Mouse (Mus musculus) small intestine, adult 2 months (tissue): ENCODE measurements around the gene Ptprf. TPM values are rescaled to one million over a fixed set of nuclear protein-coding genes. Genes with fewer than 3 reads are reported as not detected.
A peak's percentile ranks its signal among the peaks of the same experiment; 100 is the strongest.

ENCODE experiments used
- H3K27ac ChIP-seq: fragments of 200-500 bp; 2 replicates; pipeline ENCODE4 v1.5.1; 2012; ENCODE audit warnings: low read depth, low read length, control low read depth, inconsistent platforms; ENCODE audit not compliant: insufficient read depth
- H3K27me3 ChIP-seq: fragments of 200-500 bp; 2 replicates; pipeline ENCODE4 v1.6.1; 2012; ENCODE audit warnings: mild to moderate bottlenecking, moderate library complexity, low read length, inconsistent platforms; ENCODE audit not compliant: control insufficient read depth, insufficient read depth
- H3K36me3 ChIP-seq: fragments of 200-500 bp; 2 replicates; pipeline ENCODE4 v1.6.1; 2012; ENCODE audit warnings: mild to moderate bottlenecking, low read length, control low read depth, inconsistent platforms; ENCODE audit not compliant: control insufficient read depth, insufficient read depth
- H3K4me1 ChIP-seq: fragments of 200-500 bp; 2 replicates; pipeline ENCODE4 v1.6.1; 2012; ENCODE audit warnings: low read length, inconsistent platforms, mixed read lengths; ENCODE audit not compliant: control insufficient read depth, insufficient read depth, insufficient read length
- H3K4me3 ChIP-seq: fragments of 200-500 bp; 2 replicates; pipeline ENCODE4 v1.5.1; 2012; ENCODE audit warnings: low read depth, mild to moderate bottlenecking, control low read depth, inconsistent platforms, low read length, moderate library complexity
- CTCF ChIP-seq: fragments of 200-500 bp; IDR thresholded peaks from 2 replicates; pipeline ENCODE4 v1.5.1; 2012; ENCODE audit warnings: low read depth, mild to moderate bottlenecking, control low read depth, inconsistent platforms, low read length, moderate library complexity, mixed read lengths; ENCODE audit not compliant: insufficient replicate concordance, insufficient read length; ENCODE audit errors: extremely low read depth
- POLR2A ChIP-seq: fragments of 200-500 bp; IDR thresholded peaks from 2 replicates; pipeline ENCODE4 v1.6.1; 2012; ENCODE audit warnings: low read depth, mild to moderate bottlenecking, control low read depth, inconsistent platforms, low read length, moderate library complexity
- WGBS: fragments of 180-500 bp; shearing (Covaris S2); methylation state at CpG from one replicate; pipeline ENCODE4 v1.1.7; 2018; 5-methylcytosine and 5-hydroxymethylcytosine counted together
- polyA plus RNA-seq: library from polyadenylated mRNA; depleted of rRNA; stranded (reverse); fragments of >200 nt; gene quantifications from 2 replicates; pipeline ENCODE4 v1.2.3, GENCODE M21; 2012

Ptprf gene
- polyA plus RNA-seq, 1 experiment = 257 TPM

DNA sequence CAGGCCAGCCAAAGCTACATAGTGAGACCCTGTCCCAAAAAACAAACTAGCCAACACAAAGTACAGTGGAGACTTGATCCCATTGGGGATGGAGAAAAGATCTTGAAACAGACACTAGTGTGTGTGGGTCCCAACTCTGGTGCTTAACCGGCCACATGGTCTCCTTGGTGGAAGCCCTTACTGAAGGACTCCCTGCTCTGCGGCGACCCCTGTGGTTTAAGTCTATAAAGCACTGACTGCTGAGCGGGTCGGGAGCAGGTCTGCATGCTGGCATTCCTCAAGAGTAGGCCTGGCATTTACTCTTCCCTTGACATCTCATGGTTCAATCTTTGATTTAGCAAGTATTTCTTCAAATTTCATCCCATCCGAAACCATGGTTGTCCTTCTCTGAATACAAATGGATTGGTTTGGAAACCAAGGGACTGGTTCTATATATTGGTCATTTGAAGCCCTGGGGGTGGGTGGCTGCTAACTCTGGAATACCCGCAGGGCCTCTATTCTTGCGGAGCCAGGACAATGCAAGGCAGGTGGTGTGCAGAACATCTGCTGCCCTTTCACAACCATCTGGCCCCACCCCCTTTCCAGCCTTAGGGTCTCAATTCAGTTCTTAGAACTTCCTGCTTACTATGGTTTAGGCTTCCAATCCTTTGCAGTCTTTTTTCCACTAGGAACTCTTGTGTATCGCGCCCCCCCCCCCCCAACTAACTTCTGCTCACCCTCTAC lies 84.1 kb downstream of the Ptprf start:
- Histone ChIP-seq H3K4me1 (no peaks in the 10 kb centered on the region), H3K27me3 (no peaks in the 10 kb centered on the region), H3K36me3 (peaks cover 36% of the 10 kb centered on the region), H3K27ac (no peak overlapping the region), H3K4me3 (no peak overlapping the region)
- TF ChIP-seq CTCF (no peak), POLR2A (no peak)
- WGBS = 72% methylated on average over 10 of the region's 10 CpGs

DNA sequence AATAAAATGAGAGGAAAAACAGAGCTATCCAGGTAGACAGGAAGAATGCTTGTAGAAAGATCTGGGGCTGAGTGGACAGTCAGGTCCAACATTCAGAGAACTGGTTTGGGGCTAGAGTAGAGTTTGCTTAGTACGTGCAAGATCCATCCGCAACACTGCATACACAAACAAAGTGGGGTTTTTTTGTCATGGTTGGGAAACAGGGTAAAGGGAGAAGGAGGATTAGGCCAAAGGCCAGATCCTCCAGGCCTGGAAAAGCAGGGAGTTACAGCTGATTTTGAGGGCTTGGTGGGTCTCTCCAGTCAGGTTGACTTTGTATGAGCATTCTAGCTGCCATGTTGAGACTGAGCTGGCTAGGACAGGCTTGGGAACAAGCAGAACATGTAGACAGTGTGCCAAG lies 85.3 kb downstream of the Ptprf start:
- Histone ChIP-seq H3K27ac (no peak overlapping the region), H3K36me3 (peaks cover 25% of the 10 kb centered on the region), H3K4me3 (no peak overlapping the region), H3K4me1 (no peaks in the 10 kb centered on the region), H3K27me3 (no peaks in the 10 kb centered on the region)
- 97% methylated on average over 2 of the region's 2 CpGs for WGBS
- TF ChIP-seq POLR2A (no peak), CTCF (no peak)

DNA sequence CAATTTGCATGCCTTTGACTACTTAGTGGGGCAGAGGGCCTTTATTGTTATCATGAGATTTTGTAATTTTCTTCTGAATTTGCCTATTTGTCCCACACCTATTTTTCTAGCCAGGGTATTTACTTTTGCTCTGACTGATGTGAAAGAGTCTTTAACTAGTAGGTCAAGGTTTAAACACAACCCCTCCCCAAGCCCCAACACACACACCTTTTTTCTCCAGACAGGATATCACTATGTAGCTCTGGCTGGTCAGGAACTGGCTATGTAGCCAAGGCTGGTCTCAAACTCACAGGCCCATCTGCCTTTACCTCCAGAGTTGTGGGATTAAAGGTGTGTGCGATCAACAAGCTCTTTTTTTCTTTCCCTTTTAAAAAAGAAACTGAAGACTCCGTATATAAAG lies 92.1 kb downstream of the Ptprf start:
- 89% methylated on average over 2 of the region's 2 CpGs for WGBS
- no peaks in the 10 kb centered on the region for H3K27me3 ChIP-seq
- H3K4me1 ChIP-seq = no peaks in the 10 kb centered on the region
- TF ChIP-seq CTCF (no peak), POLR2A (no peak)
- no peak overlapping the region for H3K27ac ChIP-seq
- H3K4me3 ChIP-seq = no peak overlapping the region
- no peaks in the 10 kb centered on the region for H3K36me3 ChIP-seq

GRCm38 (mm10) chr4:118198606-118199005 lies 92.6 kb downstream of the Ptprf start:
- TF ChIP-seq CTCF (no peak), POLR2A (no peak)
- Histone ChIP-seq H3K4me1 (no peaks in the 10 kb centered on the region; the same call in 1 of the 2 replicates), H3K36me3 (no peaks in the 10 kb centered on the region), H3K27ac (no peak overlapping the region), H3K27me3 (no peaks in the 10 kb centered on the region), H3K4me3 (no peak overlapping the region)
- 88% methylated on average over 3 of the region's 3 CpGs for WGBS

DNA sequence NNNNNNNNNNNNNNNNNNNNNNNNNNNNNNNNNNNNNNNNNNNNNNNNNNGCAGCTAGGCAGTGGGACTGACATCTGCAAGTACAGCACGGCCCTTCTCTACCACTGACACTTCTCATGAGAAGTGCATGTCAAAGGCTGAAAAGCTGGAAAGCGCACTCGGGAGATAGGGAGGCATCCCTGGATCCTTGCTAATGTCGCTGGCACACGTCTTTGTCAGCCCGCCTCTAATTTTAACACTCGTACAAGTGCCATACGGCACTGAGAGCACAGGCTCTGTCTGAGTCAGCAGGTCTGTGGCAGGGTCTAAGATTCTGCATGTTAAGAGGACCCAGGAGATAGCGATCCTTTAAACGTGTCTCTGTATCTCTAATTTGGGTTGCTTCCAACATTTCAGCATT lies 95.0 kb downstream of the Ptprf start:
- TF ChIP-seq CTCF = no peak
- no peak for TF ChIP-seq POLR2A
- Histone ChIP-seq H3K4me3 (no peak overlapping the region), H3K27ac (no peak overlapping the region), H3K4me1 (no peaks in the 10 kb centered on the region; the same call in 1 of the 2 replicates), H3K36me3 (no peaks in the 10 kb centered on the region), H3K27me3 (no peaks in the 10 kb centered on the region)
- 85% methylated on average over 10 of the region's 10 CpGs for WGBS

DNA sequence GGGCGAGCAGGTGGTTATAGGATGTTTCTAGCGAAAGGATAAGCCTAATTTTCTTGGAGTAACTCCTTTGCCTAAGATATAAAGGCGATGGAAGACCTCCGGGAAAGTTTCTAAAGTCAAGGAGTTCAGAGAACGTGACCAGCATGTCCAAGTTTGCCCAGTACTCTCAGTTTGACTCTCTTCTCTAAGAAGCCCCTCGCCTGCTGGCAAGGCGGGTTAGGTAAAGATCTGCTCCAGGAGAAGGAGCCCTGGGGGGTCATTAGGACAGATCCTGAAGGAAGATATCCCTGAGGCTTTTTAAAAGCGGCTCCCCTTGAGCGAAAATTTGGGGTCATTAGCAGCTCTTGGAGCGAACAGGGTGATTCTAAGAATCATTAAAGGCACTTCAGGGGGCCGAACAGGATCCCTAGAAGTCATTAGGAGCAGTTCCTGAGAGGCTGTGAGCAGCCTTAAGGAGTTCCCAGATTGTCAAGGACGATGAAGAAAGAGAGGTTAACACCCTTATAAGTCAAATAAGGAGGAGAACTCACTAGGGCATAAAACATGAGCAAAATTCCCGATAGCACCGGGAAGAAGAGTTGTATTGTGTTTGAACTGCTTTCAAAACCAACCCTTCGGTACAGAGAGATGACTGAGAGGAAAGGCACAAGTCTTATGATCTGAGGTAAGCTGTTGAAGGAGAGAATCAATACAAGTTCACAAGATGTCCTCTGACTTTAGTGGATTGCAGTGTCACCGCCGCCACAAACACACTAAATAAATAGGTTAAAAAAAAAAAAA lies 110.7 kb downstream of the Ptprf start:
- no peaks in the 10 kb centered on the region for H3K27me3 ChIP-seq
- H3K36me3 ChIP-seq = peaks cover 16% of the 10 kb centered on the region
- 4% methylated on average over 17 of the region's 17 CpGs for WGBS
- TF ChIP-seq CTCF (no peak), POLR2A (no peak)
- no peaks in the 10 kb centered on the region; the same call in 1 of the 2 replicates for H3K4me1 ChIP-seq
- peak overlapping the region; percentile 47 for H3K4me3 ChIP-seq
- H3K27ac ChIP-seq = peak overlapping the region; percentile 59
